Mouse (Mus musculus): Measurements from ENCODE around the gene Timm22.

GRCm38 (mm10) chr11:76425749-76426148, 19.0 kb downstream of the Timm22 start:
- TF ChIP-seq CTCF (IDR thresholded peaks at IDR 0.05; ENCODE audit: control insufficient read depth, insufficient read depth, insufficient read length) (no peak), MYOG (IDR thresholded peaks at IDR 0.05; ENCODE audit: control insufficient read depth, extremely low read depth, insufficient read length) (no peak), MYOD1 (IDR thresholded peaks at IDR 0.05; ENCODE audit: control insufficient read depth, insufficient read length, low read depth) (no peak), MAX (IDR thresholded peaks at IDR 0.05) (no peak)
